ENCODE assay signal across 50 mouse cellular contexts in the genomic region with DNA sequence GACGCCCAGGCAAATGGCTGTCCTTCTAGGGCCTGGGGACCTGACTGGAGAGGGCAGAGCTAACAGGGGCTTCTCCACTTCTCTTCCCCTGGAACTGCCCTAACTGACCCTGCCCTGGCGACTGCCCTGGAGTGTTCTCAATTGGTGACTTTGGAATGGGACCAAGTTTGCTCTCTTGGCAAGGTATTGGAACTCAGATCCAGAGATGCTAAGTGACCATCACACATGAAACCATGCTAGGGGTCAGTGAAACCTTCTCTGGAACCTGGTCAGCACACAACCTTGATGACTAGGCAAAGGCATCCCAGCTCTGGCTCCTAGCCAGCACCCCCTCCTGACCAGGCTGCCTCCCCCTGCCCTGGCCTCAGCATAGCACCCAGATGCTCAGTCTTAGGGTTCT. TPM values are rescaled to one million over a fixed set of nuclear protein-coding genes. Genes with fewer than 3 reads are reported as not detected.
"Had no signal": no experiment of that assay in that cellular context is flagged by ENCODE, and none has a peak within 500 bp of the region (broad histone marks: within the 10 kb centered on the region; RNA-seq: fewer than 3 reads in every experiment).

No protein-coding gene starts in this region.

- H3K9me3 ChIP-seq: heart, embryonic 10.5 days; heart, embryonic 12.5 days; heart, embryonic 13.5 days; heart, embryonic 15.5 days; hindbrain, embryonic 10.5 days; hindbrain, embryonic 12.5 days; hindbrain, embryonic 13.5 days; hindbrain, embryonic 15.5 days; intestine, embryonic 15.5 days; kidney, embryonic 15.5 days had no signal

- ATAC-seq: hindbrain, embryonic 16.5 days; hindbrain, postnatal 0 days; inflammation-experienced regulatory T-cells, adult 6 months; intestine, embryonic 15.5 days; intestine, embryonic 16.5 days; intestine, postnatal 0 days had no signal

- H3K4me3 ChIP-seq: heart, embryonic 10.5 days; heart, embryonic 12.5 days; heart, embryonic 13.5 days; heart, embryonic 15.5 days; hindbrain, embryonic 10.5 days; hindbrain, embryonic 12.5 days; hindbrain, embryonic 13.5 days; hindbrain, embryonic 15.5 days; intestine, embryonic 15.5 days; kidney, embryonic 15.5 days; layer of hippocampus, adult 2 months had no signal

- H3K4me1 ChIP-seq: heart, embryonic 12.5 days; heart, embryonic 13.5 days; heart, embryonic 15.5 days; intestine, embryonic 15.5 days; kidney, embryonic 15.5 days had no signal

- H3K36me3 ChIP-seq: heart, embryonic 10.5 days; heart, embryonic 12.5 days; heart, embryonic 13.5 days; heart, embryonic 15.5 days; hindbrain, embryonic 10.5 days; hindbrain, embryonic 12.5 days; hindbrain, embryonic 13.5 days; hindbrain, embryonic 15.5 days; intestine, embryonic 15.5 days; kidney, embryonic 15.5 days had no signal

- H3K27ac ChIP-seq: heart, embryonic 10.5 days; heart, embryonic 13.5 days; heart, embryonic 15.5 days; hindbrain, embryonic 10.5 days; hindbrain, embryonic 12.5 days; hindbrain, embryonic 13.5 days; hindbrain, embryonic 14.5 days; hindbrain, embryonic 15.5 days; hindbrain, postnatal 0 days; intestine, embryonic 15.5 days; kidney, embryonic 15.5 days; kidney, postnatal 0 days; layer of hippocampus, adult 2 months had no signal

- H3K4me2 ChIP-seq: heart, embryonic 11.5 days; heart, embryonic 12.5 days; heart, embryonic 13.5 days; heart, embryonic 15.5 days; hindbrain, embryonic 12.5 days; hindbrain, embryonic 13.5 days; hindbrain, embryonic 14.5 days; hindbrain, embryonic 15.5 days; intestine, embryonic 15.5 days; kidney, embryonic 15.5 days had no signal

- DNase-seq: heart, postnatal 10 days; heart, postnatal 14 days; heart, postnatal 36 days; heart, postnatal 4 days; kidney, adult 11 months; kidney, adult 18-20 months; kidney, adult 2 months; kidney, adult 8-10 months; kidney, adult 9 months; kidney, postnatal 10 days; kidney, postnatal 14 days; kidney, postnatal 25 days; kidney, postnatal 36 days; kidney, postnatal 4 days; layer of hippocampus, adult 9-11 months; layer of hippocampus, postnatal 36 days had no signal

- H3K9ac ChIP-seq: heart, embryonic 12.5 days; heart, embryonic 13.5 days; heart, embryonic 15.5 days; hindbrain, embryonic 12.5 days; hindbrain, embryonic 13.5 days; hindbrain, embryonic 14.5 days; hindbrain, embryonic 15.5 days; intestine, embryonic 15.5 days; kidney, embryonic 15.5 days had no signal

RNA-seq across cellular contexts. Expression of a gene that starts 25.3 kb away (rescaled TPM):
- total RNA-seq: heart, postnatal 10 days; heart, postnatal 14 days; heart, postnatal 25 days; heart, postnatal 36 days; heart, postnatal 4 days; hematopoietic stem cell, adult 5-6 weeks; layer of hippocampus, adult 18-20 months; layer of hippocampus, adult 2 months; layer of hippocampus, adult 8-10 months; layer of hippocampus, postnatal 10 days; layer of hippocampus, postnatal 14 days; layer of hippocampus, postnatal 25 days; layer of hippocampus, postnatal 36 days; left cerebral cortex, adult 18-20 months had no signal
- polyA plus RNA-seq: heart, embryonic 10.5 days; heart, embryonic 11.5 days; heart, embryonic 12.5 days; heart, embryonic 13.5 days; heart, embryonic 14.5 days; heart, embryonic 15.5 days; heart, embryonic 16.5 days; heart, postnatal 0 days; hindbrain, embryonic 16.5 days; inflammation-experienced regulatory T-cells, adult 6 months; intestine, embryonic 14.5 days; intestine, embryonic 15.5 days; intestine, embryonic 16.5 days; intestine, postnatal 0 days; kidney, adult 2 months; kidney, embryonic 14.5 days; kidney, embryonic 15.5 days; kidney, embryonic 16.5 days; kidney, postnatal 0 days; large intestine, adult 2 months had no signal
